Mouse (Mus musculus): ENCODE results near the gene Snx5.
A peak's percentile ranks its signal among the peaks of the same experiment; 100 is the strongest.

The Snx5 gene

GRCm38 (mm10) chr2:144228521-144229346, 42.0 kb downstream of the Snx5 start:
- DNase-seq (ENCODE audit: low read depth, low spot score): no peak

GRCm38 (mm10) chr2:144226906-144227586, 43.7 kb downstream of the Snx5 start:
- no peak for DNase-seq (ENCODE audit: low read depth, low spot score)

- no peak for DNase-seq (ENCODE audit: low read depth, low spot score)
Measured at GRCm38 (mm10) chr2:144224351-144224750, 46.4 kb downstream of the Snx5 start.

- DNase-seq (ENCODE audit: low read depth, low spot score): no peak
Measured at GRCm38 (mm10) chr2:144215601-144216000, 55.1 kb downstream of the Snx5 start.

GRCm38 (mm10) chr2:144215195-144215594, 55.5 kb downstream of the Snx5 start:
- no peak for DNase-seq (ENCODE audit: low read depth, low spot score)

- DNase-seq (ENCODE audit: low read depth, low spot score): peak; percentile 53
Measured at GRCm38 (mm10) chr2:144214508-144215185, 56.1 kb downstream of the Snx5 start.

- no peak for DNase-seq (ENCODE audit: low read depth, low spot score)
Measured at GRCm38 (mm10) chr2:144213803-144214202, 56.9 kb downstream of the Snx5 start.

- DNase-seq (ENCODE audit: low read depth, low spot score): no peak
Measured at GRCm38 (mm10) chr2:144209425-144209824, 61.3 kb downstream of the Snx5 start.

- DNase-seq (ENCODE audit: low read depth, low spot score): peak; percentile 44
Measured at GRCm38 (mm10) chr2:144207365-144207764, 63.3 kb downstream of the Snx5 start.

- DNase-seq (ENCODE audit: low read depth, low spot score): no peak
Measured at GRCm38 (mm10) chr2:144203001-144203400, 67.7 kb downstream of the Snx5 start.

- peak; percentile 41 for DNase-seq (ENCODE audit: low read depth, low spot score)
Measured at GRCm38 (mm10) chr2:144202567-144202966, 68.1 kb downstream of the Snx5 start.

- peak; percentile 78 for DNase-seq (ENCODE audit: low read depth, low spot score)
Measured at GRCm38 (mm10) chr2:144202151-144202550, 68.6 kb downstream of the Snx5 start.

Data from 3T3-L1 (cell line).